Mouse (Mus musculus): ENCODE results near the gene Myocd.

Gene Myocd

GRCm38 (mm10) chr11:65269851-65270473 is at the start of gene Myocd:
Myocd (minus strand) TSS chr11:65269989.
- no peak for DNase-seq (ENCODE audit: low spot score)

GRCm38 (mm10) chr11:65303824-65304223 is 34.0 kb upstream of the Myocd start:
- DNase-seq (ENCODE audit: low spot score) = no peak

- DNase-seq (ENCODE audit: low spot score) = no peak
These were observed 24.5 kb upstream of the Myocd start for GRCm38 (mm10) chr11:65294128-65294833.

- no peak for DNase-seq (ENCODE audit: low spot score)
These were observed 23.2 kb upstream of the Myocd start for GRCm38 (mm10) chr11:65292994-65293393.

- DNase-seq (ENCODE audit: low spot score) = no peak
These were observed 17.9 kb upstream of the Myocd start for GRCm38 (mm10) chr11:65287706-65288105.

- DNase-seq (ENCODE audit: low spot score) = no peak
These were observed 16.4 kb upstream of the Myocd start for GRCm38 (mm10) chr11:65286211-65286610.

- DNase-seq (ENCODE audit: low spot score) = no peak
These were observed 5.7 kb upstream of the Myocd start for GRCm38 (mm10) chr11:65275441-65275840.

- no peak for DNase-seq (ENCODE audit: low spot score)
These were observed 1.2 kb upstream of the Myocd start for GRCm38 (mm10) chr11:65271000-65271399.

GRCm38 (mm10) chr11:65268310-65268709 is 1.5 kb downstream of the Myocd start:
- peak; percentile 27 for DNase-seq (ENCODE audit: low spot score)

GRCm38 (mm10) chr11:65263466-65263865 is 6.3 kb downstream of the Myocd start:
- no peak for DNase-seq (ENCODE audit: low spot score)

- no peak for DNase-seq (ENCODE audit: low spot score)
These were observed 10.8 kb downstream of the Myocd start for GRCm38 (mm10) chr11:65258997-65259396.

- no peak for DNase-seq (ENCODE audit: low spot score)
These were observed 13.6 kb downstream of the Myocd start for GRCm38 (mm10) chr11:65256143-65256542.

GRCm38 (mm10) chr11:65255564-65255963 is 14.2 kb downstream of the Myocd start:
- no peak for DNase-seq (ENCODE audit: low spot score)

GRCm38 (mm10) chr11:65250366-65250765 is 19.4 kb downstream of the Myocd start:
- peak; percentile 21 for DNase-seq (ENCODE audit: low spot score)

- DNase-seq (ENCODE audit: low spot score) = no peak
These were observed 23.3 kb downstream of the Myocd start for GRCm38 (mm10) chr11:65246301-65247054.

GRCm38 (mm10) chr11:65243593-65243992 is 26.2 kb downstream of the Myocd start:
- no peak for DNase-seq (ENCODE audit: low spot score)

- no peak for DNase-seq (ENCODE audit: low spot score)
These were observed 29.3 kb downstream of the Myocd start for GRCm38 (mm10) chr11:65240521-65240920.

GRCm38 (mm10) chr11:65237896-65238295 is 31.9 kb downstream of the Myocd start:
- DNase-seq (ENCODE audit: low spot score) = no peak

- no peak for DNase-seq (ENCODE audit: low spot score)
These were observed 32.9 kb downstream of the Myocd start for GRCm38 (mm10) chr11:65236907-65237306.

GRCm38 (mm10) chr11:65235374-65235773 is 34.4 kb downstream of the Myocd start:
- no peak for DNase-seq (ENCODE audit: low spot score)

- no peak for DNase-seq (ENCODE audit: low spot score)
These were observed 38.0 kb downstream of the Myocd start for GRCm38 (mm10) chr11:65231771-65232170.

GRCm38 (mm10) chr11:65226766-65227165 is 43.0 kb downstream of the Myocd start:
- no peak for DNase-seq (ENCODE audit: low spot score)

Data from layer of hippocampus, adult 11-12 months (tissue).